Mouse (Mus musculus): ENCODE data around the gene Sub1. TPM values are rescaled to one million over a fixed set of nuclear protein-coding genes. Genes with fewer than 3 reads are reported as not detected.

Sub1 gene
- polyA plus RNA-seq, 1 experiment from 2014 or later: 464 TPM

- ATAC-seq: no peak
- no peak overlapping the region for H3K4me3 ChIP-seq
- no peaks in the 10 kb centered on the region for H3K36me3 ChIP-seq
- no peaks in the 10 kb centered on the region for H3K9me3 ChIP-seq (replicated peaks)
- WGBS (ENCODE audit: insufficient replicate concordance): 31% methylated on average over 3 of the region's 3 CpGs
- no peaks in the 10 kb centered on the region for H3K4me1 ChIP-seq
- no peak overlapping the region for H3K4me2 ChIP-seq
- H3K27me3 ChIP-seq (replicated peaks): 0 out of 2 replicates have a peak, but pooled peaks cover 6% of the 10 kb centered on the region
- no peak overlapping the region for H3K27ac ChIP-seq
- no peak overlapping the region for H3K9ac ChIP-seq
Observed at GRCm38 (mm10) chr15:12027807-12028206, 31.0 kb upstream of the Sub1 start.

- ATAC-seq: no peak
- Histone ChIP-seq H3K36me3 (no peaks in the 10 kb centered on the region), H3K9me3 (replicated peaks) (no peaks in the 10 kb centered on the region), H3K4me1 (no peaks in the 10 kb centered on the region), H3K27me3 (replicated peaks) (0 out of 2 replicates have a peak, but pooled peaks cover 6% of the 10 kb centered on the region), H3K27ac (no peak overlapping the region), H3K4me3 (no peak overlapping the region), H3K4me2 (no peak overlapping the region), H3K9ac (no peak overlapping the region)
- WGBS (ENCODE audit: insufficient replicate concordance): 76% methylated on average over 5 of the region's 5 CpGs
Observed at GRCm38 (mm10) chr15:12026932-12027450, 30.2 kb upstream of the Sub1 start.

- H3K27me3 ChIP-seq (replicated peaks): 0 out of 2 replicates have a peak, but pooled peaks cover 6% of the 10 kb centered on the region
- ATAC-seq: no peak
- 34% methylated on average over 5 of the region's 5 CpGs for WGBS (ENCODE audit: insufficient replicate concordance)
Observed at GRCm38 (mm10) chr15:12026026-12026425, 29.2 kb upstream of the Sub1 start.

GRCm38 (mm10) chr15:12025341-12025740, 28.6 kb upstream of the Sub1 start:
- Histone ChIP-seq H3K4me1 (no peaks in the 10 kb centered on the region), H3K9ac (no peak overlapping the region), H3K27me3 (replicated peaks) (0 out of 2 replicates have a peak, but pooled peaks cover 6% of the 10 kb centered on the region), H3K9me3 (replicated peaks) (no peaks in the 10 kb centered on the region), H3K36me3 (no peaks in the 10 kb centered on the region), H3K27ac (no peak overlapping the region), H3K4me3 (no peak overlapping the region), H3K4me2 (no peak overlapping the region)
- ATAC-seq: no peak
- WGBS (ENCODE audit: insufficient replicate concordance): 70% methylated on average over 10 of the region's 10 CpGs

More at GRCm38 (mm10) chr15:12026026-12026425, 29.2 kb upstream of the Sub1 start:
- Histone ChIP-seq H3K4me3 (no peak overlapping the region), H3K9ac (no peak overlapping the region), H3K36me3 (no peaks in the 10 kb centered on the region), H3K4me2 (no peak overlapping the region), H3K9me3 (replicated peaks) (no peaks in the 10 kb centered on the region), H3K4me1 (no peaks in the 10 kb centered on the region), H3K27ac (no peak overlapping the region)

GRCm38 (mm10) chr15:12024791-12025268, 28.0 kb upstream of the Sub1 start:
- H3K36me3 ChIP-seq: no peaks in the 10 kb centered on the region
- no peak for ATAC-seq
- 56% methylated on average over 14 of the region's 14 CpGs for WGBS (ENCODE audit: insufficient replicate concordance)
- no peak overlapping the region for H3K4me3 ChIP-seq
- H3K27ac ChIP-seq: no peak overlapping the region
- H3K9ac ChIP-seq: no peak overlapping the region
- no peaks in the 10 kb centered on the region for H3K4me1 ChIP-seq
- H3K4me2 ChIP-seq: no peak overlapping the region
- H3K9me3 ChIP-seq (replicated peaks): no peaks in the 10 kb centered on the region
- 0 out of 2 replicates have a peak, but pooled peaks cover 6% of the 10 kb centered on the region for H3K27me3 ChIP-seq (replicated peaks)

- ATAC-seq: no peak
- H3K9me3 ChIP-seq (replicated peaks): no peaks in the 10 kb centered on the region
- no peaks in the 10 kb centered on the region for H3K4me1 ChIP-seq
- H3K27ac ChIP-seq: no peak overlapping the region
- no peak overlapping the region for H3K4me2 ChIP-seq
- no peak overlapping the region for H3K4me3 ChIP-seq
- H3K36me3 ChIP-seq: no peaks in the 10 kb centered on the region
- H3K27me3 ChIP-seq (replicated peaks): no peaks in the 10 kb centered on the region
- WGBS (ENCODE audit: insufficient replicate concordance): 77% methylated on average over 14 of the region's 14 CpGs
- no peak overlapping the region for H3K9ac ChIP-seq
Observed at GRCm38 (mm10) chr15:12019443-12019842, 22.7 kb upstream of the Sub1 start.

- no peak overlapping the region for H3K4me3 ChIP-seq
- H3K27ac ChIP-seq: no peak overlapping the region
- no peaks in the 10 kb centered on the region for H3K27me3 ChIP-seq (replicated peaks)
- no peak for ATAC-seq
- H3K4me1 ChIP-seq: no peaks in the 10 kb centered on the region
- H3K9me3 ChIP-seq (replicated peaks): no peaks in the 10 kb centered on the region
- H3K4me2 ChIP-seq: no peak overlapping the region
- H3K9ac ChIP-seq: no peak overlapping the region
- 82% methylated on average over 6 of the region's 6 CpGs for WGBS (ENCODE audit: insufficient replicate concordance)
- H3K36me3 ChIP-seq: no peaks in the 10 kb centered on the region
Observed at GRCm38 (mm10) chr15:12018428-12018757, 21.6 kb upstream of the Sub1 start.

- no peak for ATAC-seq
- H3K27me3 ChIP-seq (replicated peaks): no peaks in the 10 kb centered on the region
- no peaks in the 10 kb centered on the region for H3K4me1 ChIP-seq
- H3K9me3 ChIP-seq (replicated peaks): no peaks in the 10 kb centered on the region
- no peak overlapping the region for H3K4me2 ChIP-seq
- H3K4me3 ChIP-seq: no peak overlapping the region
- H3K9ac ChIP-seq: no peak overlapping the region
- WGBS (ENCODE audit: insufficient replicate concordance): 48% methylated on average over 12 of the region's 13 CpGs
- no peaks in the 10 kb centered on the region for H3K36me3 ChIP-seq
- H3K27ac ChIP-seq: no peak overlapping the region
Observed at GRCm38 (mm10) chr15:12017700-12018427, 21.1 kb upstream of the Sub1 start.

- Histone ChIP-seq H3K27ac (no peak overlapping the region), H3K27me3 (replicated peaks) (peaks cover 20% of the 10 kb centered on the region), H3K9me3 (replicated peaks) (no peaks in the 10 kb centered on the region), H3K4me1 (no peaks in the 10 kb centered on the region), H3K36me3 (no peaks in the 10 kb centered on the region), H3K4me3 (no peak overlapping the region), H3K9ac (no peak overlapping the region), H3K4me2 (no peak overlapping the region)
- 38% methylated on average over 5 of the region's 5 CpGs for WGBS (ENCODE audit: insufficient replicate concordance)
- ATAC-seq: no peak
Observed at GRCm38 (mm10) chr15:12014197-12014905, 17.6 kb upstream of the Sub1 start.

GRCm38 (mm10) chr15:12013532-12014196, 16.9 kb upstream of the Sub1 start:
- H3K4me2 ChIP-seq: no peak overlapping the region
- H3K4me1 ChIP-seq: no peaks in the 10 kb centered on the region
- H3K9me3 ChIP-seq (replicated peaks): no peaks in the 10 kb centered on the region
- no peak overlapping the region for H3K27ac ChIP-seq
- ATAC-seq: no peak
- H3K4me3 ChIP-seq: no peak overlapping the region
- WGBS (ENCODE audit: insufficient replicate concordance): 29% methylated on average over 6 of the region's 6 CpGs
- peaks cover 25% of the 10 kb centered on the region for H3K27me3 ChIP-seq (replicated peaks)
- H3K36me3 ChIP-seq: no peaks in the 10 kb centered on the region
- no peak overlapping the region for H3K9ac ChIP-seq

GRCm38 (mm10) chr15:12010602-12011044, 13.8 kb upstream of the Sub1 start:
- no peak for ATAC-seq
- H3K9me3 ChIP-seq (replicated peaks): no peaks in the 10 kb centered on the region
- no peaks in the 10 kb centered on the region for H3K4me1 ChIP-seq
- no peaks in the 10 kb centered on the region for H3K36me3 ChIP-seq
- no peak overlapping the region for H3K9ac ChIP-seq
- peak overlapping the region; percentile 60 for H3K4me2 ChIP-seq
- WGBS (ENCODE audit: insufficient replicate concordance): 18% methylated on average over 18 of the region's 18 CpGs
- H3K27me3 ChIP-seq (replicated peaks): peaks cover 29% of the 10 kb centered on the region
- no peak overlapping the region for H3K27ac ChIP-seq
- peak overlapping the region; percentile 25 for H3K4me3 ChIP-seq

Data from liver, embryonic 12.5 days (tissue).